Mouse (Mus musculus): ENCODE results near the gene Pptc7.

DNA sequence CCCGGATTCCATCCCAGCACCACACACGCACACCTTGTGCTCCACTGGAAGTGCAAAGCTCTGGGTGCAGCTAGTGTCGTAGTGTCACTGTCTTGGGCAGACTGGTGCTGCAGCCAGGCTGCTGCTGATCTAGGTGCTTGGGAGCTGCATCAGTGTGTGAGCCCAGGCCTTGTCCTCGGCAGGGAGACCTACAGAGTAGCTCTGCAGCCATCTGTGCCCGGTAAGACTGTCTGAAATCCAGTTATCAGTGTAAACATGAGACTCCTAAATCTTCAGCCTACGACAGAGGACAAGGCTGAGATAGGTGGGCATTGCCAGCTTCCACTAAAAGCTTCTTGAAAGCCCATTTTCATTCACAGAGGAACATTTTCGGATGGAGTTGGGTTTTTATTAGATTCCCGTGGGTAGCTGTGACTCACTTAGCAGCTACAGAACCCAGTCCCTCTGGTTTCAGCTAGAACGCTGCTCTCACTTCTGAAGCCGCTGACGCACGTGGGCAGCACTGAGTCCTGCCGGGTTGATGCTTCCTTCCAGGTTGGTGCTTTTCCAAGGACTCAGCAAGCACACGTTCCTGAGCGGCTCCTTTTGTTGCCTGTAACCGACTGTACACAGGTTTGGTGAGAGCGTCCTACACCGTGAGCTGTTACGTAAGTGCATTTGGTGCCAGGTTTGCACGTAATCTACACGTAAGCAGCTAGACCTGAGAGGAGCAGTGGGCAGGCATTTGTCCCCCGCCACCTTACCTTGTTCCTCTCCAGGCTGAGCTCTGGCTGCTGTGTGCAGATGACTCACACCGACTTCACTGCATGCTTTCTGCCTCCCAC is 40.7 kb downstream of the Pptc7 start:
- TF ChIP-seq CTCF (conservative IDR thresholded peaks at IDR 0.05; ENCODE audit: low read length) = no peak
- TF ChIP-seq NANOG (IDR thresholded peaks at IDR 0.05; ENCODE audit: borderline replicate concordance, low read length) = no peak
- TF ChIP-seq POU5F1 (IDR thresholded peaks at IDR 0.05; ENCODE audit: borderline replicate concordance, low read length) = no peak
